Mouse (Mus musculus) olfactory bulb, adult 2 months (tissue): ENCODE measurements at regions not wholly inside any gene's neighbourhood (a gene's known extent, or its start where the extent isn't known, plus 50 kb on each side); places are given as distances from the start of the nearest gene placed in this dataset.

Experiments
- CTCF ChIP-seq: fragments of 200-500 bp; IDR thresholded peaks from 2 replicates; pipeline ENCODE4 v1.5.1; 2012; ENCODE audit warnings: low read depth, mild to moderate bottlenecking, low read length, moderate library complexity; ENCODE audit not compliant: insufficient read depth
- POLR2A ChIP-seq: fragments of 200-500 bp; IDR thresholded peaks from 2 replicates; pipeline ENCODE4 v1.6.1; 2012; ENCODE audit warnings: mild to moderate bottlenecking, low read depth, low read length, moderate library complexity; ENCODE audit not compliant: insufficient read depth

- TF ChIP-seq CTCF = no peak
- TF ChIP-seq POLR2A = no peak
Measured at GRCm38 (mm10) chr9:93879572-93879971, 658.3 kb downstream of the 1190002N15Rik start.
